Mouse (Mus musculus) CH12.LX (cell line): Measurements from ENCODE around the gene Cep57l1. TPM values are rescaled to one million over a fixed set of nuclear protein-coding genes. Genes with fewer than 3 reads are reported as not detected.

Source experiments
- DNase-seq: peaks from one replicate; pipeline ENCODE4 v3.0.0-alpha.2; 2013; ENCODE audit errors: extremely low read depth
- H3K27ac ChIP-seq: 2 replicates; pipeline ENCODE4 v1.5.1; 2012; ENCODE audit warnings: low read depth, mild to moderate bottlenecking, control low read depth, moderate library complexity; ENCODE audit not compliant: insufficient read depth
- H3K27me3 ChIP-seq: replicated peaks from 2 replicates; pipeline ENCODE3; 2012; ENCODE audit warnings: inconsistent platforms
- H3K36me3 ChIP-seq, 2 experiments: replicated peaks in 1 of 2; 2 replicates each; pipeline versions ENCODE3 to v1.6.1; 2012; ENCODE audit warnings: inconsistent platforms in 1 of 2, low read length in 1 of 2, mild to moderate bottlenecking in 1 of 2, mixed read lengths in 1 of 2, moderate library complexity in 1 of 2; ENCODE audit not compliant: control insufficient read depth in 1 of 2, insufficient read depth in 1 of 2
- H3K4me1 ChIP-seq, 2 experiments: 2 replicates each; pipeline ENCODE4 v1.6.1; 2012; ENCODE audit warnings: inconsistent platforms in 1 of 2, moderate library complexity in 1 of 2; ENCODE audit not compliant: insufficient read depth in 2 of 2, control insufficient read depth in 1 of 2
- H3K4me2 ChIP-seq: 2 replicates; pipeline ENCODE4 v1.6.1; 2012; ENCODE audit warnings: low read depth, mild to moderate bottlenecking, control low read depth; ENCODE audit not compliant: poor library complexity, insufficient read depth, severe bottlenecking
- H3K4me3 ChIP-seq, 3 experiments: fragments of 150-350 bp in 1 of 3; sonication (generic) in 1 of 3; replicated peaks in 1 of 3; 2 replicates each; pipeline versions ENCODE3 to v1.5.1; 2011 to 2012; ENCODE audit warnings: low read depth in 2 of 3, low read length in 2 of 3, mild to moderate bottlenecking in 2 of 3, moderate library complexity in 2 of 3, control low read depth in 1 of 3, improper control_type of control experiment in 1 of 3, inconsistent platforms in 1 of 3, mixed read lengths in 1 of 3; ENCODE audit not compliant: poor library complexity in 1 of 3
- H3K79me2 ChIP-seq: replicated peaks from 2 replicates; pipeline ENCODE4 v1.6.1; 2012; ENCODE audit warnings: mild to moderate bottlenecking, moderate library complexity; ENCODE audit not compliant: control insufficient read depth, poor library complexity, insufficient read depth, severe bottlenecking; ENCODE audit errors: extremely low read depth
- H3K9ac ChIP-seq: 2 replicates; pipeline ENCODE4 v1.6.1; 2012; ENCODE audit warnings: low read depth, mild to moderate bottlenecking, control low read depth, moderate library complexity; ENCODE audit not compliant: insufficient read depth
- H3K9me3 ChIP-seq: replicated peaks from 2 replicates; pipeline ENCODE3; 2012; ENCODE audit warnings: low read length, inconsistent platforms, mixed read lengths
- BHLHE40 ChIP-seq: IDR thresholded peaks from 2 replicates; pipeline ENCODE4 v1.6.1; 2011; ENCODE audit warnings: mild to moderate bottlenecking, low read depth, low read length, improper control_type of control experiment
- CHD2 ChIP-seq: IDR thresholded peaks from 2 replicates; pipeline ENCODE4 v1.6.1; 2011; ENCODE audit warnings: low read length, improper control_type of control experiment
- CTCF ChIP-seq, 2 experiments: IDR thresholded peaks in 1 of 2; conservative IDR thresholded peaks in 1 of 2; 2 replicates each; pipeline ENCODE4 v1.5.1; 2011 to 2012; ENCODE audit warnings: low read depth in 2 of 2, low read length in 2 of 2, improper control_type of control experiment in 1 of 2, inconsistent platforms in 1 of 2, mild to moderate bottlenecking in 1 of 2, moderate library complexity in 1 of 2
- ELF1 ChIP-seq: IDR thresholded peaks from 2 replicates; pipeline ENCODE4 v1.6.1; 2014; ENCODE audit warnings: low read depth, mild to moderate bottlenecking, inconsistent platforms, low read length, improper control_type of control experiment
- ETS1 ChIP-seq: conservative IDR thresholded peaks from 2 replicates; pipeline ENCODE4 v1.6.1; 2012; ENCODE audit warnings: low read depth, mild to moderate bottlenecking, inconsistent platforms, low read length, improper control_type of control experiment, moderate library complexity
- GABPA ChIP-seq: IDR thresholded peaks from 2 replicates; pipeline ENCODE4 v1.6.1; 2012; ENCODE audit warnings: low read depth, low read length, improper control_type of control experiment, inconsistent platforms; ENCODE audit not compliant: insufficient replicate concordance
- HCFC1 ChIP-seq: IDR thresholded peaks from 2 replicates; pipeline ENCODE4 v1.6.1; 2012; ENCODE audit warnings: low read depth, mild to moderate bottlenecking, inconsistent platforms, low read length, improper control_type of control experiment
- KAT2A ChIP-seq: IDR thresholded peaks from 2 replicates; pipeline ENCODE4 v1.6.1; 2012; ENCODE audit warnings: low read length, improper control_type of control experiment, inconsistent platforms; ENCODE audit not compliant: insufficient replicate concordance
- MAFK ChIP-seq: IDR thresholded peaks from 2 replicates; pipeline ENCODE4 v1.6.1; 2011; ENCODE audit warnings: low read length, improper control_type of control experiment; ENCODE audit not compliant: insufficient replicate concordance
- MAX ChIP-seq: IDR thresholded peaks from 2 replicates; pipeline ENCODE4 v1.6.1; 2011; ENCODE audit warnings: low read length, improper control_type of control experiment
- MEF2A ChIP-seq: IDR thresholded peaks from 2 replicates; pipeline ENCODE4 v1.6.1; 2014; ENCODE audit warnings: low read depth, mild to moderate bottlenecking, inconsistent platforms, low read length, improper control_type of control experiment, borderline replicate concordance
- MXI1 ChIP-seq: IDR thresholded peaks from 2 replicates; pipeline ENCODE4 v1.6.1; 2011; ENCODE audit warnings: mild to moderate bottlenecking, low read depth, low read length, improper control_type of control experiment
- MYC ChIP-seq: IDR thresholded peaks from 2 replicates; pipeline ENCODE4 v1.6.1; 2011; ENCODE audit warnings: low read depth, mild to moderate bottlenecking, improper control_type of control experiment, low read length
- POLR2A ChIP-seq: IDR thresholded peaks from 2 replicates; pipeline ENCODE4 v1.6.1; 2011; ENCODE audit warnings: low read depth, mild to moderate bottlenecking, improper control_type of control experiment, low read length
- RCOR1 ChIP-seq: conservative IDR thresholded peaks from 2 replicates; pipeline ENCODE4 v1.6.1; 2012; ENCODE audit warnings: low read depth, mild to moderate bottlenecking, inconsistent platforms, low read length, improper control_type of control experiment
- SIN3A ChIP-seq: IDR thresholded peaks from 2 replicates; pipeline ENCODE4 v1.6.1; 2012; ENCODE audit warnings: low read length, improper control_type of control experiment, inconsistent platforms
- SMC3 ChIP-seq: IDR thresholded peaks from 2 replicates; pipeline ENCODE4 v1.6.1; 2011; ENCODE audit warnings: low read depth, low read length, improper control_type of control experiment
- TCF12 ChIP-seq: IDR thresholded peaks from 2 replicates; pipeline ENCODE4 v1.6.1; 2014; ENCODE audit warnings: low read depth, mild to moderate bottlenecking, inconsistent platforms, low read length, improper control_type of control experiment
- UBTF ChIP-seq: IDR thresholded peaks from 2 replicates; pipeline ENCODE4 v1.6.1; 2012; ENCODE audit warnings: low read depth, mild to moderate bottlenecking, inconsistent platforms, low read length, improper control_type of control experiment, moderate library complexity
- USF1 ChIP-seq: IDR thresholded peaks from 2 replicates; pipeline ENCODE4 v1.6.1; 2014; ENCODE audit warnings: low read depth, mild to moderate bottlenecking, inconsistent platforms, low read length, improper control_type of control experiment
- USF2 ChIP-seq: conservative IDR thresholded peaks from 2 replicates; pipeline ENCODE4 v1.6.1; 2011; ENCODE audit warnings: low read depth, low read length, improper control_type of control experiment
- ZNF384 ChIP-seq: IDR thresholded peaks from 2 replicates; pipeline ENCODE4 v1.6.1; 2012; ENCODE audit warnings: low read depth, low read length, improper control_type of control experiment, inconsistent platforms
- dilution Hi-C: fragments of 300-500 bp; cut with MboI; formaldehyde crosslinking; loops from 2 replicates; pipeline ENCODE4 v1.14.3; 2020; ENCODE audit warnings: low sequenced_read_pairs; ENCODE audit not compliant: extremely low pct_unique_long_range_greater_than_20kb, extremely low pct_ligation_motif_present
- in situ Hi-C: fragments of 300-500 bp; cut with MboI; formaldehyde crosslinking; loops from 3 replicates; pipeline ENCODE4 v1.14.3; 2019; ENCODE audit warnings: low sequenced_read_pairs, low pct_ligation_motif_present, low pct_unique_long_range_greater_than_20kb, mixed read lengths
- polyA plus RNA-seq: library from polyadenylated mRNA; unstranded; fragments of >175 nt; gene quantifications from 2 replicates; pipeline ENCODE4 v1.2.1, GENCODE M21; 2012; ENCODE audit warnings: low read depth; ENCODE audit not compliant: insufficient read length
- total RNA-seq, 2 experiments: library from RNA; depleted of rRNA; stranded (reverse); fragments of 300-350 nt in 1 of 2; fragments of >200 nt in 1 of 2; gene quantifications; 2 replicates each; pipeline ENCODE4 v1.2.3; 2012 to 2014

The Cep57l1 gene
- total and polyA plus RNA-seq, 3 experiments = 14.1 to 28.1 (median 19.4) TPM

DNA sequence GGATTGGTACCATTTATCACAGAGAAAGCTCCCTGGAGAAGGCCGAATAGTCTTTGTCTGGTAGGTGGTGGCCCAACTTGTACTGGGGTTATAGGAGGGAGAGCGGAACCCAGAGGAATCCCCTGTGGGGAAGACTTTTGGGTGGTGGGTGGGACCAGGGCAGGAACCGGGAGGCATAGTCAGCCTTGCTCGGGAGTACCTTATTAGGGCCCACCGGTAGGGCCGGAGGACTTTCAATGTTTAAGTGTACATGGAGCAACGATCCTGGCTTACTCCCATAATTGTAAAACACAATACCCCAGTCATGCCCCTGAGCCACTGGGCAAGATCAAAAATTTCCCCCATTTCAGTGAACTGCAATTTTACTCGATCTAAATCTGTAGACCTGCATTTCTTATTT, 12.4 kb downstream of the Cep57l1 start:
- Histone ChIP-seq H3K9ac (no peak overlapping the region), H3K4me2 (no peak overlapping the region), H3K27me3 (no peaks in the 10 kb centered on the region), H3K79me2 (no peaks in the 10 kb centered on the region), H3K36me3 (peaks cover 20 to 61% of the 10 kb centered on the region in 2 experiments), H3K4me1 (peaks cover 0 to 16% of the 10 kb centered on the region in 2 experiments; a peak in 1 of 4 replicates), H3K27ac (no peak overlapping the region), H3K4me3 (no peak overlapping the region), H3K9me3 (peaks cover 5% of the 10 kb centered on the region)
- dilution Hi-C loops = no loop called here
- no peak for DNase-seq
- in situ Hi-C loops = no loop called here
- TF ChIP-seq ELF1 (no peak), SMC3 (no peak), UBTF (no peak), ETS1 (no peak), BHLHE40 (no peak), CHD2 (no peak), CTCF (conservative IDR thresholded peaks at IDR 0.05 in 1 of 2, IDR thresholded peaks at IDR 0.05 in 1 of 2; ENCODE audit: low read depth in 2 of 2, low read length in 2 of 2) (no peak), MAFK (no peak), MXI1 (no peak), GABPA (no peak)

DNA sequence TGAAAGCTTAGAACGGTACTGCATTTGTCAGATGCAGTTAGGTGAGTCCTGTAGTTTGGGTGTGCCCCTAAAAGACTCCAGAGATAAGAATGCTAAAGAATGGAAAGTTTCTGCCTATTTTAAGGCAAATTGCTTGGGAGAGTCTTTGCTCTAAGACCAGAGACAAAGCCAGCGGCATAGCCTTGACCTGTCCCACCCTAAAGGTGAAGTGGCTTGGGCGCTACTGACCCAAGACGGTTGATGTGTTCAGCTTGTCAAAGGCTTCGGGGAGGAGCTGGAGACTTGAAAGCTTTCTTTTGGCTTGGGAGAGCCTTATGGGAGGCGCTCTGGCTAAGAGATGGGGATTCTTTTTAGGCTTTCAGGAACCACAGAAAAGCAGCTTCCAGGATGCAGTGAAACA, 17.3 kb downstream of the Cep57l1 start:
- Histone ChIP-seq H3K36me3 (peaks cover 0 to 22% of the 10 kb centered on the region in 2 experiments), H3K79me2 (no peaks in the 10 kb centered on the region), H3K4me3 (no peak overlapping the region), H3K27me3 (no peaks in the 10 kb centered on the region), H3K4me1 (peaks cover 0 to 16% of the 10 kb centered on the region in 2 experiments; a peak in 1 of 4 replicates), H3K27ac (no peak overlapping the region), H3K9ac (no peak overlapping the region), H3K4me2 (no peak overlapping the region), H3K9me3 (peaks cover 12% of the 10 kb centered on the region)
- TF ChIP-seq MEF2A (no peak), ETS1 (no peak), POLR2A (no peak), KAT2A (no peak), ZNF384 (no peak), MAFK (no peak), USF2 (no peak), MYC (no peak), ELF1 (no peak), MXI1 (no peak), SIN3A (no peak), UBTF (no peak), MAX (no peak), TCF12 (no peak), USF1 (no peak), RCOR1 (no peak), HCFC1 (no peak)
- in situ Hi-C loops = no loop called here
- no peak for DNase-seq
- dilution Hi-C loops = no loop called here
